Comparison of ENCODE assay signal across 10 mouse cellular contexts in the genomic region with DNA sequence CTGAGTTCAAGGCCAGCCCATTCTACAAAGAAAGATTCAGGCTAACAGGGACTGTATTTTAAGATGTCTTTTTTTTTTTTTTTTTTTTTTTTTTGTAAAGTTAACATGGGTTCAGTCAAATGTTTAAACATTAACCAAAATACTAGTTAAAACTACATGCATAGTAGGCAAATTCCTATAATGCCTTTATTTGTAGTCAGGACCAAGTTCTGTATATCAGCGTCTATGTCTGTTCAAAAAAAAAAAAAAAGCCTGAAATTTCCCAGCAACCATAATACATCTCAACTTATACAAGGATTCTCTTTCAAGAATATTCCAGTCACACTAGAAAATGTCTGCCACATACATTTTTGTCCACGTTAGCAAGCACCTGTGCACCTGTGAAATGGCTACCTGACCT. TPM values are rescaled to one million over a fixed set of nuclear protein-coding genes. Genes with fewer than 3 reads are reported as not detected.
A peak's percentile ranks its signal among the peaks of the same experiment; 100 is the strongest.
DNase-seq lines count a peak whose midpoint lies in the region; ATAC-seq and TF ChIP-seq lines count a peak whose summit lies in the region.
"Had no signal": no experiment of that assay in that cellular context is flagged by ENCODE, and none has a peak within 500 bp of the region (broad histone marks: within the 10 kb centered on the region; RNA-seq: fewer than 3 reads in every experiment).

No protein-coding gene starts in this region.

- no peaks in the 10 kb centered on the region for H3K9me3 ChIP-seq in embryonic facial prominence, embryonic 15.5 days (replicated peaks)
- no peaks in the 10 kb centered on the region for H3K9me3 ChIP-seq in intestine, embryonic 15.5 days
- H3K9me3 ChIP-seq in midbrain, embryonic 15.5 days, result no peaks in the 10 kb centered on the region
- H3K9me3 ChIP-seq: G1E had no signal

- peak overlapping the region; percentile 68 for H3K4me2 ChIP-seq in embryonic facial prominence, embryonic 15.5 days (replicated peaks)
- H3K4me2 ChIP-seq in intestine, embryonic 15.5 days (replicated peaks), result peak overlapping the region; percentile 57
- peak overlapping the region; percentile 52 for H3K4me2 ChIP-seq in midbrain, embryonic 15.5 days

- peak overlapping the region; percentile 97; the same call in 1 of the 2 replicates for H3K9ac ChIP-seq in embryonic facial prominence, embryonic 15.5 days
- 0 out of 2 replicates have a peak overlapping the region, but pooled peaks have one; percentile 3 for H3K9ac ChIP-seq in intestine, embryonic 15.5 days
- H3K9ac ChIP-seq in midbrain, embryonic 15.5 days, result no peak overlapping the region

- no peak for TF ChIP-seq POLR2A in kidney, adult 2 months (IDR thresholded peaks at IDR 0.05; ENCODE audit: low read depth, low read length)

- H3K27ac ChIP-seq in kidney, adult 2 months (ENCODE audit: insufficient read depth, low read depth, low read length), result no peak overlapping the region
- H3K27ac ChIP-seq in embryonic facial prominence, embryonic 15.5 days (replicated peaks), result no peak overlapping the region
- no peak overlapping the region for H3K27ac ChIP-seq in intestine, embryonic 15.5 days
- no peak overlapping the region for H3K27ac ChIP-seq in midbrain, embryonic 15.5 days

- 20% methylated on average over 2 of the region's 2 CpGs for WGBS in kidney, adult 2 months
- WGBS in embryonic facial prominence, embryonic 15.5 days, result 45% methylated on average over 2 of the region's 2 CpGs
- 39% methylated on average over 2 of the region's 2 CpGs for WGBS in intestine, embryonic 15.5 days
- WGBS in midbrain, embryonic 15.5 days, result 64% methylated on average over 2 of the region's 2 CpGs

- H3K4me1 ChIP-seq in kidney, adult 2 months (ENCODE audit: control insufficient read depth, insufficient read depth, low read length), result peaks cover 19% of the 10 kb centered on the region; the same call in 1 of the 2 replicates
- peaks cover 24% of the 10 kb centered on the region for H3K4me1 ChIP-seq in embryonic facial prominence, embryonic 15.5 days
- peaks cover 23% of the 10 kb centered on the region for H3K4me1 ChIP-seq in intestine, embryonic 15.5 days (replicated peaks)
- peaks cover 43% of the 10 kb centered on the region for H3K4me1 ChIP-seq in midbrain, embryonic 15.5 days

- ATAC-seq in embryonic facial prominence, embryonic 15.5 days (ENCODE audit: insufficient number of reproducible peaks, low FRiP score, low TSS enrichment, low read depth), result no peak
- ATAC-seq in intestine, embryonic 15.5 days, result no peak
- no peak for ATAC-seq in midbrain, embryonic 15.5 days (replicated peaks)

- TF ChIP-seq CTCF in kidney, adult 2 months (conservative IDR thresholded peaks at IDR 0.05; ENCODE audit: insufficient read depth, insufficient read length, low read depth, low read length), result no peak

- DNase-seq in kidney, adult 2 months, result peak; percentile 18
- DNase-seq in kidney, postnatal 10 days, result no peak
- DNase-seq in adipocyte (ENCODE audit: low spot score), result no peak
- no peak for DNase-seq in left cerebral cortex, adult 11 months (ENCODE audit: low spot score)
- no peak for DNase-seq in spleen, postnatal 36 days (ENCODE audit: low spot score in 2 of 2)
- DNase-seq: left cerebral cortex, postnatal 4 days had no signal

- H3K27me3 ChIP-seq in kidney, adult 2 months (replicated peaks; ENCODE audit: control insufficient read depth, insufficient read depth, low read length), result no peaks in the 10 kb centered on the region
- H3K27me3 ChIP-seq in embryonic facial prominence, embryonic 15.5 days, result no peaks in the 10 kb centered on the region
- no peaks in the 10 kb centered on the region for H3K27me3 ChIP-seq in intestine, embryonic 15.5 days (replicated peaks)
- H3K27me3 ChIP-seq in midbrain, embryonic 15.5 days (replicated peaks), result no peaks in the 10 kb centered on the region

- no peak overlapping the region for H3K4me3 ChIP-seq in kidney, adult 2 months (ENCODE audit: insufficient read depth, low read depth, low read length)
- H3K4me3 ChIP-seq in embryonic facial prominence, embryonic 15.5 days (replicated peaks), result peak overlapping the region; percentile 99
- H3K4me3 ChIP-seq in intestine, embryonic 15.5 days (replicated peaks), result peak overlapping the region; percentile 88
- peak overlapping the region; percentile 68 for H3K4me3 ChIP-seq in midbrain, embryonic 15.5 days

- no peaks in the 10 kb centered on the region for H3K36me3 ChIP-seq in kidney, adult 2 months (ENCODE audit: control insufficient read depth, insufficient read depth, low read length)
- peaks cover 14% of the 10 kb centered on the region for H3K36me3 ChIP-seq in embryonic facial prominence, embryonic 15.5 days
- no peaks in the 10 kb centered on the region for H3K36me3 ChIP-seq in intestine, embryonic 15.5 days
- H3K36me3 ChIP-seq in midbrain, embryonic 15.5 days (replicated peaks), result peaks cover 3% of the 10 kb centered on the region; the same call in 1 of the 2 replicates

RNA-seq across cellular contexts. Expression of gene Cnot6, which starts 1.9 kb away (rescaled TPM):
- polyA plus RNA-seq in kidney, adult 2 months (2012; rRNA removed), result 10.5 and 14.1 TPM in 2 replicates
- polyA plus RNA-seq in embryonic facial prominence, embryonic 15.5 days (2015; fragmentation: Nextera tagmentation; extraction: Ambion mirVana), result 54.8 TPM in 2 replicates
- polyA plus RNA-seq in intestine, embryonic 15.5 days (2015; fragmentation: Nextera tagmentation; extraction: Ambion mirVana), result 42.3 and 47.5 TPM in 2 replicates
- 47.4 and 52.2 TPM in 2 replicates for polyA plus RNA-seq in midbrain, embryonic 15.5 days (2015; fragmentation: Nextera tagmentation; extraction: Ambion mirVana)

RNA-seq across cellular contexts. Expression of gene Scgb3a1, which starts 47.3 kb away (rescaled TPM):
- not detected in 2 replicates for polyA plus RNA-seq in kidney, adult 2 months (2012; rRNA removed)
- polyA plus RNA-seq in embryonic facial prominence, embryonic 15.5 days (2015; fragmentation: Nextera tagmentation; extraction: Ambion mirVana), result not detected in 2 replicates
- not detected in 2 replicates for polyA plus RNA-seq in intestine, embryonic 15.5 days (2015; fragmentation: Nextera tagmentation; extraction: Ambion mirVana)
- not detected in 2 replicates for polyA plus RNA-seq in midbrain, embryonic 15.5 days (2015; fragmentation: Nextera tagmentation; extraction: Ambion mirVana)
- polyA plus RNA-seq: G1E had no signal
